Mouse (Mus musculus) layer of hippocampus, adult 2 months (tissue): Measurements from ENCODE around the gene Gm2022. TPM values are rescaled to one million over a fixed set of nuclear protein-coding genes. Genes with fewer than 3 reads are reported as not detected.
"Not testable (repeated sequence)": the region's sequence is repeated elsewhere in the genome, so short reads cannot be mapped to it uniquely, and the experiment has no call there.

ENCODE experiments used
- DNase-seq, 2 experiments: peaks; one replicate each; pipeline ENCODE4 v3.0.0; 2022; ENCODE audit warnings: low spot score in 2 of 2
- H3K27ac ChIP-seq: fragments of 200-600 bp; 2 replicates; pipeline ENCODE4 v1.8.1; 2022
- H3K4me3 ChIP-seq: fragments of 200-600 bp; 2 replicates; pipeline ENCODE4 v1.8.1; 2022; ENCODE audit warnings: mild to moderate bottlenecking
- long read RNA-seq, 2 experiments: library from polyadenylated mRNA; stranded (forward); transcript quantifications; one replicate each; pipeline ENCODE4 v2.0.0; 2021; ENCODE audit warnings: borderline mapping rate in 2 of 2
- total RNA-seq, 2 experiments: library from RNA; stranded (reverse); gene quantifications; 2 replicates each; pipeline ENCODE4 v1.2.3; 2021

Gm2022 gene
- total RNA-seq = not detected
- long read RNA-seq, experiment 1 = 0 reads
- long read RNA-seq, experiment 2 = 0 reads

DNA sequence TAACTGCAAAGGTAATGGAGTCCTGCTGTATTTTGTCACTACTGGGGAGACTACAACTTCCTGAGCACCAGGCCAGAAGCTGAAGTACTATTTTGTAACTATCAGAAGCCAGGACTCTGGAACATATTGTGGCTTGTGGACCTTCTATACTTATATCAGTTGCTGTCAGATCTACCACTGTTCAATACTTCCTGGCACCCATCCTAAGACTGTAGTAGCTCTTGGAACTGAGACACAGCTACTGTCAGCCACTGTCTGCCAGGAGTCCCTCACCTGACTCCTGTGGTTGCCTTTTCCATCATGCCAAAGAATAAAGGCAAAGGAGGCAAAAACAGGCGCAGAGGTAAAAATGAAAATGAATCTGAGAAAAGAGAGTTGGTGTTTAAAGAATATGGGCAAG, at the start of gene Gm2022:
Gm2022 (plus strand) TSS at position 301 of the 400 bp plus-strand sequence.
- not testable (repeated sequence) for DNase-seq, H3K27ac ChIP-seq, H3K4me3 ChIP-seq

DNA sequence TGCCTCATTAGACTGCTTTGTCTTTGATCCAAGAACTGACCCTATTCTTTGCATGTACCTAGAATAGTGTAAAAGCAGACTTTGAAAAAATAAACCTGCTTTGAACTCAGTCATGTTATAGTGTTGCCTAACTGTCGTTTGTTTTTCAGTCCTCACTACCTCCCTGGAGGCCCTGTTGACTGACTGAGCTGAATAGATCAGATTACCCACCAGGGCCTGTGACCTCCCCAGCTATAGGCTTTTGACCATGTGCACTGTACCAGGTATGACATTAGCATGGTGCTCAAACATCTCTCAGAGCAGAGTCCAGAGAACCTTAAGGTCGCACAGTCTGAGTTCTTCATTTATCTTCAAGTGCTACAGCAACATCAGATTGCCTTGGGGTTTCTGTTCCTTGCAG, 44.5 kb upstream of the Gm2022 start:
- not testable (repeated sequence) for DNase-seq, H3K4me3 ChIP-seq, H3K27ac ChIP-seq

DNA sequence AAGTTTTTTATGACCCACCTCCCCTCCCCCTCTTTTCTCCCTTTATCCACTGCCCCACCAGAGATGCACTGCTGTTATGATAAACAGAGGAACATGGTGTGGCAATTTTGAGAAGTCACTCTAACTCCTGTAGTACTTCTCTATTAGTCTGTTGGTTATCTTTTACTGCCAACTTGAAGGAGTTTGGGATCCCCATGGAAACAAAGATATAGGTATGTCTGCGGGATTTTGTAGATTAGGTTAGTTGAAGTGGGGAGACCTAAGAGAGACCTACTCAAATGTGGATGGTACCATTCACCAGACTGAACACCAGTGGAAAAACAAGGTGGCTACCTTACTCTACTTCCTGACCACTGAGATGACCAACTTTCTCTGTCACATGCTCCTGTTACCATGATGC, 39.1 kb upstream of the Gm2022 start:
- DNase-seq, H3K27ac ChIP-seq, H3K4me3 ChIP-seq: not testable (repeated sequence)

DNA sequence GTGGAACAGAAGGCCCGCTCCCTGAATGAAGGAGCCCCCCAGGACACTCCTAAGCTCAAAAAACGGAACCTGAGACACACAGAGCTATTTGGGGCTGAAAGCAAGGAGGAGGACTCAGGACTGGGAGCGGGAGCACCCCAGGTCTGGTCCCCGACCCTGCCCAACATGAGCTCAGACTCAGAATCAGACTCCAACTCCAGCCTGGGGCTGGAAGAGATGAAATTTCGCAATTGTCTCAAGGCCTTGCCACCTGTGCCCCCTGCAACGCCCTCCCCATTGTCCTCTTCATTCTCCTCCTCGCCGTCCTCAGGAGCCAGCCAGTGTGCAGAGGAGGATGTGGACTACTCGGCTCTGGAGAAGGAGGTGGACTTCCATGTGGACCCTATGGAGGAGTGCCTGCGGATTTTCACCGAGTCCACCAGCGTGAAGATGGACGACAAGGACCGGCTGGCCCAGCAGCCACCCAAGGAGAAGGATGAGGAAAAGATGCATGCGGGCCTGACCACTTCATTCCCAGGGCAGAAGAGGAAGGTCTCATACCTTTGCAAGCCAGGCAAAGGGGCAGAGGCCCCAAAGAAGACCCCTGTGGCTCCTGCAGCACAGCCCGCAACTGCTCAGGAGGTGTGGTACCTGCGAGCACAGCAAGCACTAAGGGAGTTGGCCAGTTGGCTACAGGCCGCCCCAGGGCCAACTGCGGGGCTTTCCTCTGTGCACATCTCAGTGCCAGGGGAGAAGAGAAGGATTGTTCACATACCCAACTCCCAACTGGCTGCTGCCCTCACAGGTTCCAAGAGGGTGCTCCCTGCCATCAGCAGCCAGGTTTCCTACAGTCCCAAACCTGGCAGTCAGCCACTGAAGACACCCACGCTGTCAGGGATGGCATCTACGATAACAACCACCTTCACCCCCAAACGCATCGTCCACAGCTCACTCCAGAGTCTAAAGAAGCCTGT, 33.2 kb upstream of the Gm2022 start:
- not testable (repeated sequence) for H3K4me3 ChIP-seq, H3K27ac ChIP-seq, DNase-seq

DNA sequence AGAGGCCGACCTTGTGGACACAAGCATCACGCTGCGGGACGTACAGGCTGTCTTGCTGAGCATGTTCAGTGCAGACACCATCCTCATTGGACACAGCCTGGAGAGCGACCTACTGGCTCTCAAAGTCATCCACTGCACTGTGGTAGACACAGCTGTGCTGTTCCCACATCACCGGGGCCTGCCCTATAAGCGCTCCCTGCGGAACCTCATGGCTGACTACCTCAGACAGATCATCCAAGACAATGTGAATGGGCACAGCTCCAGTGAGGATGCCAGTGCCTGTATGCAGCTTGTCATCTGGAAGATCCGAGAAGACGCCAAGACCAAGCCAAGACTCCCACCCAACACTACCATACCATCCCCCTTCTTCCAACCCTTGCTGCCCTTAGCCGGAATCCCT, 31.5 kb upstream of the Gm2022 start:
- DNase-seq, H3K27ac ChIP-seq, H3K4me3 ChIP-seq: not testable (repeated sequence)

DNA sequence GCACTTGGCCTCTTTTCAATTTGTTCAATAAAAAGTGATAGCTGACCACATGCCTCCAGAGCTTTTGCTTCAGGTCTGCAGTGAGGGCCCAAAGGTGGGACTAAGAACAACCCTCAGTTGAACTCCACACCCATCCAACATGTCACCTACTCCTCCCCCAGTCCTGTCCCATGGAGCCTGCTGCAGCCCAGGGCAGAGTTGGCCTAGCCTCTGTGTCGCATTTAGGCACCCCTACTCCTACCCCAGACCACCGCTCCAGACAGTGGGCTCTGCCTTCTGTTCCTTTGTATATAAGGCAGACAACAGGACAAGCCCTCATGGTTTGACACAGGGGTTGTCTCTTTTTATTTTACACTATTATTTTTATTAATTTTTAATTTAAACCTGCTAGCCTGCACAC, 31.1 kb upstream of the Gm2022 start:
- H3K4me3 ChIP-seq, DNase-seq, H3K27ac ChIP-seq: not testable (repeated sequence)

DNA sequence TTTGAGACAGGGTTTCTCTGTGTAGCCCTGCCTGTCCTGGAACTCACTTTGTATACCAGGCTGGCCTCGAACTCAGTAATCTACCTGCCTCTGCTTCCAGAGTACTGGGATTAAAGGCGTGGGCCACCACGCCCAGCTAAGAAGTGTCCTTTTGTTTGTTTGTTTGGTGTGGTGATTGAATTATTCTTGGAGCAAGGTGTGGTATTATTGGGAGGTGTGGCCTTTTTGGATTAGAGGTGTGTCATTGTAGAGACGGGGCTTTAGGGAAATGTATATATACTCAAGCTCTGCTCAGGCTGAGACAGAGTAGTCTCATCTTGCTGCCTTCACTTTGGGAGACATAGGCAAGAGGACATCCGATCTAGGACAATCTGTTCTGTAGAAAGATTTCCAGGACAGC, 21.4 kb upstream of the Gm2022 start, which contains the start of gene Gm2016:
Gm2016 (plus strand) TSS at position 301 of the 400 bp plus-strand sequence.
- not testable (repeated sequence) for H3K27ac ChIP-seq, DNase-seq, H3K4me3 ChIP-seq

DNA sequence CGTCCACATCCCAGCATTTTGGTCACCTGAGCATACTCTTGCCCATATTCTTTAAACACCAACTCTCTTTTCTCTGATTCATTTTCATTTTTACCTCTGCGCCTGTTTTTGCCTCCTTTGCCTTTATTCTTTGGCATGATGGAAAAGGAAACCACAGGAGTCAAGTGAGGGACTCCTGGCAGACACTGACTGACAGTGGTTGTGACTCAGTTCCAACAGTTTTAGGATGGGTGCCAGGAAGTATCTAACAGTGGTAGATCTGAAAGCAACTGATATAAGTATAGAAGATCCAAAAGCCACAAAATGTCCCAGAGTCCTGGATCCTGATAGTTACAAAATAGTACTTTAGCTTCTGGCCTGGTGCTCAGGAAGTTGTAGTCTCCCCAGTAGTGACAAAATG, 24.6 kb downstream of the Gm2022 start, which contains the start of gene Gm2035:
Gm2035 (minus strand) TSS at position 137 of the 400 bp plus-strand sequence.
- DNase-seq = not testable (repeated sequence)

More for the DNA sequence above, 24.6 kb downstream of the Gm2022 start, which contains the start of gene Gm2035:
- not testable (repeated sequence) for H3K4me3 ChIP-seq, H3K27ac ChIP-seq

Other genes with a start within 250 kb of the Gm2022 start
- not detected for gene Gm21319, start 119.6 kb upstream of the Gm2022 start, total RNA-seq
- gene Gm21936, start 99.9 kb upstream of the Gm2022 start, total RNA-seq = not detected
- gene BB287469, start 78.8 kb upstream of the Gm2022 start, total RNA-seq = not detected
- gene Gm2001, start 53.0 kb upstream of the Gm2022 start, total RNA-seq = not detected
- gene Gm2016, start 21.3 kb upstream of the Gm2022 start, total RNA-seq = not detected
- gene Gm2035, start 24.5 kb downstream of the Gm2022 start, total RNA-seq = not detected
- gene Gm2042, start 58.7 kb downstream of the Gm2022 start, total RNA-seq = not detected
- not detected for gene Gm2075, start 116.5 kb downstream of the Gm2022 start, total RNA-seq
- not detected for gene Gm6803, start 123.4 kb downstream of the Gm2022 start, total RNA-seq
- not detected for gene Gm2056, start 131.6 kb downstream of the Gm2022 start, total RNA-seq
- gene Gm16368, start 188.3 kb downstream of the Gm2022 start, total RNA-seq = not detected